Mouse (Mus musculus) Patski (cell line): ENCODE data around the gene 4933407L21Rik. TPM values are rescaled to one million over a fixed set of nuclear protein-coding genes. Genes with fewer than 3 reads are reported as not detected.
A peak's percentile ranks its signal among the peaks of the same experiment; 100 is the strongest.

ENCODE experiments used
- ATAC-seq: fragments of 100-300 bp; one replicate; pipeline ENCODE4 v1.8.0; 2021
- CTCF ChIA-PET: fragments of 350-600 bp; sonication (Branson Sonifier 250); formaldehyde crosslinking; loops from one replicate; lab custom pipeline; 2022; ENCODE audit warnings: inconsistent platforms; lab: Charles Lee
- POLR2A ChIA-PET: fragments of 350-600 bp; sonication (Branson Sonifier 250); formaldehyde crosslinking; loops from one replicate; lab custom pipeline; 2022; ENCODE audit warnings: antibody characterized with exemption, inconsistent platforms; lab: Charles Lee
- DNase-seq: peaks from one replicate; pipeline ENCODE4 v3.0.0-alpha.2; 2011; ENCODE audit warnings: low read depth, low spot score
- H3K27me3 ChIP-seq: fragments of 371-371 bp; one replicate; pipeline ENCODE4 v1.5.1; 2021
- CTCF ChIP-seq: fragments of 100-300 bp; IDR thresholded peaks from one replicate; pipeline ENCODE4 v1.5.1; 2021
- in situ Hi-C: fragments of 300-500 bp; cut with MboI; formaldehyde crosslinking; loops from 3 replicates; pipeline ENCODE4 v1.11.1; 2018; ENCODE audit warnings: low pct_unique_long_range_greater_than_20kb, mixed read lengths
- polyA plus RNA-seq: library from polyadenylated mRNA; unstranded; gene quantifications from one replicate; pipeline ENCODE4 v1.2.3, GENCODE M21; 2021

The 4933407L21Rik gene
- polyA plus RNA-seq, 1 experiment from 2014 or later, result 0.09 TPM

DNA sequence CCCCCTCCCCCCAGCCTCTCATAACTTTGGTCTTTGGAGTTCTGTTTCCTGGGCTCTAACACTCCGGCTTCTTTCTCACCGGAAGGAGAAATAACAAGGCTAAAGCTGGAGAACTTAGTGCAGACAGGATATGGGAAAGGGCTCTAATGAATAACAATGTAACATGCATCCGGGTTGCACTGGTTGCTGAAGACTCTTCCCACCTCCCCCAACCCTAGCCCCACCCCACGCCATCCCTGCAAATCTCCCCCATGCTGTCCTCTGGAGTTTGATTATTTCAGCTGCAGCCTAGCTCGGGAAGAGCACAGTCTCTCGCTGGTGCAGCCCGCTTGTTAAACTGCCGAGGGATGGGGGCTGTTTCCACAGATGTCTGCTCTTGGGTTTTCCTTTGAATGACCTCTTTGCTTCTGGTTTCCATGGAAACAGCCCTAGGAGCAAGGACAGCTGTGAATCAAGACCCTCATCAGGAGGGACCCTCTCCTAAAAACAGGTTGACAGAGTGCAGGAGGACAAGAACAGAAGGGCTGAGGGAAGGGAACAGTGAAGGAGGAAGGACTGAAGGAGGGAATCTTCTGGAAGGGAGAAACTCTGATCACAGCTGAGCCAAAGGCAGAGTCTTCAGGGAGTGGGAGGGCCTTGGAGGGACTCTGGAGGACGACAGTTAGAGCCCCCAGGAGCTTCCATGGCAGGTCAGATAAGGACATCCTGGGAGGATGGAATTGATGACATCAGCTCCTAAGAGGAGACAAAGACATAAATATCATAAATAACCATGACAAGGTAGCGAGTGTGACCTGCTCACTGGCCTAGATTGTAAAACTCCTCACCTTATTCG, 5.6 kb downstream of the 4933407L21Rik start:
- in situ Hi-C loops, result loop anchor here (5.0 to 10.0 kb wide), 2 partner anchors 73 to 79 kb away; no protein-coding TSS in a partner anchor
- DNase-seq, result no peak
- CTCF ChIA-PET, result interaction anchor here (0.7 to 1.1 kb wide), 3 partner anchors 12 to 80 kb away, joined by 3 to 5 read pairs (median 3); no protein-coding TSS in a partner anchor
- POLR2A ChIA-PET, result no interaction called here
- H3K27me3 ChIP-seq, result no peaks in the 10 kb centered on the region
- no peak for TF ChIP-seq CTCF
- peak; percentile 33 for ATAC-seq

DNA sequence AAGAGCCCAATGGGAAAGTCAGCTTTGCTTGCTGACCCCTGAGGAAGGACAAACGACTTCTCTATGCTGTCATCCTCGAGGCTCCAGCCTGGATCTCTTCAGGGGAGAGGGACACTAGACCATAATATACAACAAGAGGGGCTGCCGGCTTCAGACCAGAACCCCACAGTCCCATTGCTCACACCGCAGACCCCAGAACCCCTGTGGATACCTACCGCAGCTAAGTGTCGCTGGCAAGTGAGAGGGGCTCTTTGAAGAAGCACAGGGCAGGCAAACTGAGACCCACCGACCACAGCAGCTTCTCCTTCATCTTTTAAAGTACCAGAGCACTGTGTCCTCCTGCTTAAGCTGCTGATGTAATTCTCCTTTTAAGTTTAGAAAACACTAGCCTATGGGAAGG, 6.3 kb downstream of the 4933407L21Rik start:
- POLR2A ChIA-PET, result no interaction called here
- CTCF ChIA-PET, result interaction anchor here (0.7 to 1.1 kb wide), 2 partner anchors 12 to 81 kb away, joined by 3 to 5 read pairs; no protein-coding TSS in a partner anchor
- TF ChIP-seq CTCF, result no peak

DNA sequence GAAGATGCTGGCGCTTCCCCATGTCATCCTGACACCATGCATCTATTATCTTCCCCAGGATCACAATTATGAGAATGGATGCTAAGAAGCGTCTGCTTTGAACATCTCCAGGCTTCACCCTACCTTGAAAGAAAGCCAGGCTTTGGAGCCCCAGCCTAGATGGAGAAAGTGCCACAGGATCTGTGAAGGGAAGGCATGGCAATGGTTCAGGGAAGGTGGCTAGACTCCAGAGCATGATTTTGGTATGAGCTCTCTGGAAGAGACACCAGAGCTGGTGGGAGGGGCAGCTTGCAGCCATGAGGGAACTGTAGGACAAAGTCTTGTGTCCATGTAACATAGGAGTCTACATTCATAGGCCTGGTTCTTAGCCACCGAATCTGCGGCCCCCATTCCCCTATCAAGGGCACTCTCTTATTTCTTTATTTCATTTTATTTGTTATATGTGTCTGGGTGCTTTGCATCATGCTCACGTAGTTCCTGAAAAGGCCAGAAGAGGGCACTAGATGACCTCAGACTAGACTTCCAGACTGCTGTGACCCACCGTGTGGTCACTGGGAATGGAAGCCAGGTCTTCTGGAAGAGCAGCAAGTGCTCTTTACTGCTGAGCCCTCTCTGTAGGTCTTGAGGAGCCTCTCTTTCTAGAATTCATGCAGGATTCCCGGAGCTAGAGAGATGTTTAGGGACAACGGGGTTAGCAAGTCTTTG, 7.0 kb downstream of the 4933407L21Rik start:
- POLR2A ChIA-PET, result no interaction called here
- TF ChIP-seq CTCF, result peak; percentile 85
- DNase-seq, result no peak
- H3K27me3 ChIP-seq, result no peaks in the 10 kb centered on the region
- no peak for ATAC-seq
- CTCF ChIA-PET, result interaction anchor here (1.9 kb wide), 1 partner anchor 12 kb away, joined by 5 read pairs; no protein-coding TSS in a partner anchor
- in situ Hi-C loops, result loop anchor here (10.0 kb wide), 1 partner anchor 80 kb away; no protein-coding TSS in a partner anchor

More for the DNA sequence above, 6.3 kb downstream of the 4933407L21Rik start:
- no peak for ATAC-seq
- no peak for DNase-seq
- in situ Hi-C loops, result loop anchor here (5.0 to 10.0 kb wide), 2 partner anchors 73 to 80 kb away; no protein-coding TSS in a partner anchor
- H3K27me3 ChIP-seq, result no peaks in the 10 kb centered on the region

DNA sequence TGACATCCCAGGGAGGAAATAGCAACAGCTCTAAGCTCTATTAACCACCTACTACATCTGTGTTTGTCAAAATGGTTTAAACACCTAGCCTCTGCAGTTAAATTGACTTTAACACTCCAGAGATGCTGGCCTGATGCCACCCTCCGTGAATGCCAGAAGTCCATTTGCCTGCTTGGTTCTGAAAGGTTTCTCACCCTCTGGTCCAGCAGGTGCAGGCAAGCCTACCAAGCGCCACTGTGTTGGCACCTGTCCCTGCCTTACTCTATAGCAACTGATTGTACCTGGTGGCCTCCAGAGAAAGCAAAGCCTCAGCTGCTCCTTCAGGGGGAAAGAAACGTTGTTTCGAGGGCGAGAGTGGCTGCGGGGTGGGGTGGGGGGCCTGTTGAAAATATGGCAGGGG, 8.0 kb downstream of the 4933407L21Rik start:
- no peak for TF ChIP-seq CTCF
- no peak for DNase-seq
- ATAC-seq, result no peak
- CTCF ChIA-PET, result interaction anchor here (1.9 kb wide), 1 partner anchor 11 kb away, joined by 5 read pairs; no protein-coding TSS in a partner anchor
- POLR2A ChIA-PET, result no interaction called here
- peaks cover 9% of the 10 kb centered on the region for H3K27me3 ChIP-seq
- in situ Hi-C loops, result loop anchor here (10.0 kb wide), 1 partner anchor 81 kb away; no protein-coding TSS in a partner anchor

DNA sequence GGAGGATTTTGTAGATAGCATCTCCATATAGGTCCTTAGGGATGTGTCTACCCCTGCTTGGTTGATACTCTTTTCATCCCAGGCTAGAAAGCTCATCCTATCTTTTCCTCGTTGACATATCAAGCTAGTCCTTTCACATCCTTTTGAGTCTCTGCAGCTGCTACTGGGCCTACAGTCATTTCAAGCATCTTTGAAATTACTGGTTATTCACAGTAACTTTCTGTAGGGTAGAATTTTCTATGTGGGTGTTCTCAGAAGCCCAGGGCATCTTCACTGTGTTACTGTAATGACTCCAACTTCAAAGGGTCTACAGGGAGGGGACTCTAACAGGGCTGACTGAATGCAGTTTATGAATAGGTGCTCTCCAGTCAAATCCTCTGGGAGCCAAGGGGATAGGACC, 9.0 kb downstream of the 4933407L21Rik start:
- in situ Hi-C loops, result loop anchor here (10.0 kb wide), 1 partner anchor 83 kb away; no protein-coding TSS in a partner anchor
- no peak for ATAC-seq
- H3K27me3 ChIP-seq, result peaks cover 13% of the 10 kb centered on the region
- no peak for TF ChIP-seq CTCF
- ChIA-PET CTCF (interaction anchor here (1.9 kb wide), 1 partner anchor 10 kb away, joined by 5 read pairs; no protein-coding TSS in a partner anchor), POLR2A (no interaction called here)
- no peak for DNase-seq

DNA sequence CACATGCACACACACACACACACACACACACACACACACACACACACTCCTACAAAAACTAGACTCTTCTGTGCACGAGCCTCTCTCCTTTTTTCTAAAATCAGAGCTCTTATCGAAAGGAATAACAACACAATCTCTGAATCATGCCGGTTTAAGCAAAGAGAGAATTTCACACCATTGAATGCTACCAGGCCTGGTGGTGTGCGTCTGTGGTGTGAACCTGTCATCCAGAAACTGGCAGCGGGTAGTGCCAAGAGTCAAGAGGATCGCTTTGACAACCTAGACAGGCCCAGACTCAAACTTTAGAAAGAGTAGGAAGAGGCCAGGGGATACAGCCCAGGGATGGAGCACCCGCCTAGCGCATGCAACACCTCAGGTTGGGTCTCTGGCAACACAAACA, 14.0 kb downstream of the 4933407L21Rik start:
- ATAC-seq, result no peak
- no peak for DNase-seq
- H3K27me3 ChIP-seq, result peaks cover 13% of the 10 kb centered on the region
- in situ Hi-C loops, result no loop called here
- ChIA-PET POLR2A (no interaction called here), CTCF (interaction anchor here (1.1 kb wide), 1 partner anchor 55 kb away, joined by 3 read pairs; no protein-coding TSS in a partner anchor)
- no peak for TF ChIP-seq CTCF

DNA sequence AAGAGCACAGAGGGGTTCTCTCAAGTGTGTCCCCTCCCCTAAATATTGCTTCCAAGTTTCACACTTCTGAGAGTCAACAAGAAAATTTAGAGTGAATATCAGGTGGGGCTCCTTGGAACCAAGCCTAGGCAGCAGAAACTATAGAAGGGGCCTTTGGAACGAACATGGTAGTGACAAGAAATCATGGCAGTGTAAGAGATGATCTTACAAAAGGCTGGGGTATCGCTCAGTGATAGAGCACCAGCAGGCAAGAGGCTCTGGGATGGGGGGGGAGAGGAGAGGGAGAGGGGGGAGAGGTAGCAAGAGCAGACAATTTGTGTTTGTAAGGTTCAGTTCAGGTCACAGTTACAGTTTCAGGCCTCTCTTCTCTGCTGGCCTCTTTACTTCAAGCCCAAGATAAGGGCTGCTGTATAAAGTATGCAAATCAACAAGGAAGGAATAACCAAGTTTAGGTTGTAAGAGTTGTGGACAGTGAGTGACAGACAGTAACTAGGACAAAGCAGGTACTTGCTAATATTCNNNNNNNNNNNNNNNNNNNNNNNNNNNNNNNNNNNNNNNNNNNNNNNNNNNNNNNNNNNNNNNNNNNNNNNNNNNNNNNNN, 20.9 kb downstream of the 4933407L21Rik start:
- H3K27me3 ChIP-seq, result peaks cover 26% of the 10 kb centered on the region
- CTCF ChIA-PET, result no interaction called here
- POLR2A ChIA-PET, result no interaction called here
- no peak for ATAC-seq
- DNase-seq, result no peak
- no peak for TF ChIP-seq CTCF
- in situ Hi-C loops, result no loop called here

DNA sequence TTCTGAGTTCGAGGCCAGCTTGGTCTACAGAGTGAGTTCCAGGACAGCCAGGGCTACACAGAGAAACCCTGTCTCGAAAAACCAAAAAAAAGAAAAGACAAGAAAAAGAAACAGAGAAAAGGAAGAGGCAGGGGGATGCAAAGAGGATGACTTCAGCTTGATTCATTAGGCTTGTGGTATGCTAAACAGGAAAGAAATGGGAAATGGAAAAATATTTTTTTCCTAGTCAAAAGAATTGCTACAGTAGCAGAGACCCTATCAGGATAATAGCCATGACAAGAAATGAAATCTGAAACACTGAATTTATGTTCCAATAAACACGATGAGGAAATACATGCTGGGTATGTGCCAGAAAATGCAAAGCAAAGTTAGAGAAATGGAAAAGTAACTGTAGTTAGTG, 26.9 kb downstream of the 4933407L21Rik start:
- ChIA-PET POLR2A (no interaction called here), CTCF (no interaction called here)
- no peak for TF ChIP-seq CTCF
- in situ Hi-C loops, result no loop called here
- no peak for DNase-seq
- no peak for ATAC-seq
- H3K27me3 ChIP-seq, result peaks cover 22% of the 10 kb centered on the region

DNA sequence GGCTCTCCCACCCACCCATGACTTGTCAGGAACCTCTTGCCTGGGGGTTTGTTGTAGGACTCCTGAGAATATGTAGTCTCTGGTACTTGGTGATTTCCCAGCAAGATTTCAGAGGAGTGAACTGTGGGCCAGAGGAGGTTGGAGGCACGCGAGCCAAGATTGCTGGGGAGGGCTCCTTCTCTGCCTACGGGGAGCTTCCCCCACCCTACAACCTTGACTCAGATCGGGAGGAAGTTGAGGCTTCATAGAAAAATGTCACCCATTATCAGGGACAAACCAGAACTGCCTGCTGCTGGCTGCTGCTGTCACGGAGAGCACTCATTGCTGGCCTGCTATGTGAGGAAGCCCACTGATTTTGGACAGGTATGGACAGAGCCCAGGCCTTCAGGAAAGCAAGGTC, 29.0 kb downstream of the 4933407L21Rik start:
- in situ Hi-C loops, result no loop called here
- ATAC-seq, result no peak
- CTCF ChIA-PET, result no interaction called here

More for the DNA sequence above, 29.0 kb downstream of the 4933407L21Rik start:
- TF ChIP-seq CTCF, result no peak
- DNase-seq, result no peak
- peaks cover 20% of the 10 kb centered on the region for H3K27me3 ChIP-seq
- POLR2A ChIA-PET, result no interaction called here
